Comparison of ENCODE assay signal across 25 mouse cellular contexts in genomic region chr5:37335061-37335460, GRCm38 (mm10). TPM values are rescaled to one million over a fixed set of nuclear protein-coding genes. Genes with fewer than 3 reads are reported as not detected.
A peak's percentile ranks its signal among the peaks of the same experiment; 100 is the strongest.
DNase-seq lines count a peak whose midpoint lies in the region; ATAC-seq lines count a peak whose summit lies in the region.
"Had no signal": no experiment of that assay in that cellular context is flagged by ENCODE, and none has a peak within 500 bp of the region (broad histone marks: within the 10 kb centered on the region; RNA-seq: fewer than 3 reads in every experiment).

No protein-coding gene starts in this region.

- H3K4me1 ChIP-seq in forebrain, embryonic 12.5 days, result peaks cover 48% of the 10 kb centered on the region
- peaks cover 22% of the 10 kb centered on the region for H3K4me1 ChIP-seq in forebrain, embryonic 16.5 days (replicated peaks; ENCODE audit: control insufficient read depth, insufficient read depth, low read length)
- H3K4me1 ChIP-seq in kidney, embryonic 16.5 days (ENCODE audit: insufficient read depth, low read length), result peaks cover 42% of the 10 kb centered on the region
- H3K4me1 ChIP-seq in embryonic facial prominence, embryonic 10.5 days, result peaks cover 55% of the 10 kb centered on the region
- H3K4me1 ChIP-seq in embryonic facial prominence, embryonic 14.5 days (ENCODE audit: control insufficient read depth, insufficient read depth, low read length), result peaks cover 38% of the 10 kb centered on the region
- H3K4me1 ChIP-seq in hindbrain, embryonic 12.5 days, result peaks cover 34% of the 10 kb centered on the region

- no peak overlapping the region for H3K4me3 ChIP-seq in forebrain, embryonic 12.5 days (replicated peaks)
- no peak overlapping the region for H3K4me3 ChIP-seq in forebrain, embryonic 16.5 days (replicated peaks; ENCODE audit: low read length)
- no peak overlapping the region for H3K4me3 ChIP-seq in kidney, embryonic 16.5 days (ENCODE audit: low read length)
- H3K4me3 ChIP-seq in embryonic facial prominence, embryonic 10.5 days, result 0 out of 2 replicates have a peak overlapping the region, but pooled peaks have one; percentile 69
- H3K4me3 ChIP-seq in embryonic facial prominence, embryonic 14.5 days (ENCODE audit: low read depth, low read length), result no peak overlapping the region
- no peak overlapping the region for H3K4me3 ChIP-seq in hindbrain, embryonic 12.5 days
- H3K4me3 ChIP-seq: left cerebral cortex, adult 2 months; liver, embryonic 15.5 days; neural tube, embryonic 13.5 days had no signal

- H3K27me3 ChIP-seq in forebrain, embryonic 12.5 days, result peaks cover 13% of the 10 kb centered on the region
- H3K27me3 ChIP-seq in forebrain, embryonic 16.5 days (replicated peaks; ENCODE audit: control insufficient read depth, insufficient read depth, low read length), result no peaks in the 10 kb centered on the region
- no peaks in the 10 kb centered on the region for H3K27me3 ChIP-seq in kidney, embryonic 16.5 days (ENCODE audit: insufficient read depth, low read length)
- H3K27me3 ChIP-seq in embryonic facial prominence, embryonic 10.5 days (replicated peaks; ENCODE audit: low read depth, poor library complexity, severe bottlenecking), result no peaks in the 10 kb centered on the region; the same call in 1 of the 2 replicates
- H3K27me3 ChIP-seq in embryonic facial prominence, embryonic 14.5 days (replicated peaks; ENCODE audit: control insufficient read depth, insufficient read depth, low read length), result no peaks in the 10 kb centered on the region
- H3K27me3 ChIP-seq in hindbrain, embryonic 12.5 days, result peaks cover 11% of the 10 kb centered on the region
- H3K27me3 ChIP-seq: lung, embryonic 15.5 days; Patski had no signal

- DNase-seq in kidney, postnatal 25 days, result peak; percentile 33 to 53
- DNase-seq in embryonic facial prominence, embryonic 10.5 days (ENCODE audit: low spot score), result no peak
- no peak for DNase-seq in embryonic facial prominence, embryonic 14.5 days (ENCODE audit: low spot score)
- DNase-seq: adrenal gland, postnatal 10 days; cerebellum, adult 8-10 months; cerebellum, postnatal 25 days; forebrain, postnatal 0 days; gastrocnemius, postnatal 14 days; heart, postnatal 14 days; right cerebral cortex, postnatal 14 days; thymus, postnatal 4 days had no signal

- H3K27ac ChIP-seq in forebrain, embryonic 12.5 days, result no peak overlapping the region
- H3K27ac ChIP-seq in forebrain, embryonic 16.5 days (ENCODE audit: low read length), result no peak overlapping the region
- H3K27ac ChIP-seq in kidney, embryonic 16.5 days (ENCODE audit: low read length), result no peak overlapping the region
- H3K27ac ChIP-seq in embryonic facial prominence, embryonic 10.5 days (replicated peaks), result no peak overlapping the region
- H3K27ac ChIP-seq in embryonic facial prominence, embryonic 14.5 days (replicated peaks; ENCODE audit: low read depth, low read length), result no peak overlapping the region
- H3K27ac ChIP-seq in hindbrain, embryonic 12.5 days, result no peak overlapping the region
- H3K27ac ChIP-seq: forebrain, embryonic 10.5 days; hindbrain, embryonic 10.5 days; kidney, postnatal 0 days; left cerebral cortex, adult 2 months; liver, embryonic 15.5 days; lung, embryonic 15.5 days; midbrain, embryonic 12.5 days; neural tube, embryonic 13.5 days had no signal

- ATAC-seq in forebrain, embryonic 12.5 days (ENCODE audit: low FRiP score), result no peak
- ATAC-seq in forebrain, embryonic 16.5 days, result no peak
- ATAC-seq in kidney, embryonic 16.5 days (ENCODE audit: low FRiP score, low TSS enrichment), result no peak
- no peak for ATAC-seq in embryonic facial prominence, embryonic 14.5 days (ENCODE audit: low read depth)
- ATAC-seq in hindbrain, embryonic 12.5 days (ENCODE audit: low FRiP score), result no peak
- ATAC-seq: forebrain, postnatal 0 days; hindbrain, embryonic 16.5 days; Patski had no signal

- H3K9me3 ChIP-seq in forebrain, embryonic 12.5 days, result no peaks in the 10 kb centered on the region
- H3K9me3 ChIP-seq in forebrain, embryonic 16.5 days (ENCODE audit: control insufficient read depth, low read length), result no peaks in the 10 kb centered on the region
- H3K9me3 ChIP-seq in kidney, embryonic 16.5 days (ENCODE audit: low read length), result no peaks in the 10 kb centered on the region
- H3K9me3 ChIP-seq in embryonic facial prominence, embryonic 10.5 days, result no peaks in the 10 kb centered on the region
- H3K9me3 ChIP-seq in embryonic facial prominence, embryonic 14.5 days (ENCODE audit: control insufficient read depth, low read length), result no peaks in the 10 kb centered on the region
- H3K9me3 ChIP-seq in hindbrain, embryonic 12.5 days (replicated peaks), result no peaks in the 10 kb centered on the region
- H3K9me3 ChIP-seq: forebrain, embryonic 10.5 days; hindbrain, embryonic 10.5 days; liver, embryonic 15.5 days; lung, embryonic 15.5 days; midbrain, embryonic 12.5 days; neural tube, embryonic 13.5 days had no signal

- 0 out of 2 replicates have a peak overlapping the region, but pooled peaks have one; percentile 87 for H3K4me2 ChIP-seq in forebrain, embryonic 12.5 days
- H3K4me2 ChIP-seq in forebrain, embryonic 16.5 days (ENCODE audit: low read length), result no peak overlapping the region
- no peak overlapping the region; the same call in 1 of the 2 replicates for H3K4me2 ChIP-seq in kidney, embryonic 16.5 days (replicated peaks; ENCODE audit: low read depth, low read length)
- peak overlapping the region; percentile 85 for H3K4me2 ChIP-seq in embryonic facial prominence, embryonic 14.5 days (ENCODE audit: low read depth, low read length)
- H3K4me2 ChIP-seq in hindbrain, embryonic 12.5 days (replicated peaks), result no peak overlapping the region
- H3K4me2 ChIP-seq: liver, embryonic 15.5 days had no signal

- no peak overlapping the region for H3K9ac ChIP-seq in forebrain, embryonic 12.5 days
- H3K9ac ChIP-seq in forebrain, embryonic 16.5 days (replicated peaks; ENCODE audit: low read depth, low read length), result no peak overlapping the region
- no peak overlapping the region for H3K9ac ChIP-seq in kidney, embryonic 16.5 days (replicated peaks; ENCODE audit: low read length)
- peak overlapping the region; percentile 38; the same call in 1 of the 2 replicates for H3K9ac ChIP-seq in embryonic facial prominence, embryonic 14.5 days (ENCODE audit: low read depth, low read length)
- no peak overlapping the region for H3K9ac ChIP-seq in hindbrain, embryonic 12.5 days
- H3K9ac ChIP-seq: forebrain, postnatal 0 days; liver, embryonic 15.5 days; lung, embryonic 15.5 days; neural tube, embryonic 13.5 days had no signal

- WGBS in forebrain, embryonic 12.5 days, result 61% methylated on average over 3 of the region's 3 CpGs
- WGBS in forebrain, embryonic 16.5 days, result 55% methylated on average over 3 of the region's 3 CpGs
- WGBS in kidney, embryonic 16.5 days, result 56% methylated on average over 3 of the region's 3 CpGs
- WGBS in embryonic facial prominence, embryonic 10.5 days, result 51% methylated on average over 3 of the region's 3 CpGs
- 47% methylated on average over 3 of the region's 3 CpGs for WGBS in embryonic facial prominence, embryonic 14.5 days
- WGBS in hindbrain, embryonic 12.5 days, result 64% methylated on average over 3 of the region's 3 CpGs

- H3K36me3 ChIP-seq in forebrain, embryonic 12.5 days (replicated peaks), result peaks cover 21% of the 10 kb centered on the region
- no peaks in the 10 kb centered on the region for H3K36me3 ChIP-seq in forebrain, embryonic 16.5 days (ENCODE audit: control insufficient read depth, insufficient read depth)
- H3K36me3 ChIP-seq in kidney, embryonic 16.5 days (ENCODE audit: insufficient read depth, low read length), result no peaks in the 10 kb centered on the region
- peaks cover 39% of the 10 kb centered on the region for H3K36me3 ChIP-seq in embryonic facial prominence, embryonic 10.5 days (replicated peaks)
- peaks cover 20% of the 10 kb centered on the region for H3K36me3 ChIP-seq in embryonic facial prominence, embryonic 14.5 days (ENCODE audit: control insufficient read depth, insufficient read depth, low read length)
- no peaks in the 10 kb centered on the region for H3K36me3 ChIP-seq in hindbrain, embryonic 12.5 days
- H3K36me3 ChIP-seq: liver, embryonic 15.5 days; lung, embryonic 15.5 days; neural tube, embryonic 13.5 days had no signal

RNA-seq across cellular contexts. Expression of gene Evc, which starts 1.6 kb away (rescaled TPM):
- polyA plus RNA-seq in forebrain, embryonic 12.5 days (2016; fragmentation: Nextera tagmentation; extraction: Ambion mirVana), result 23.4 and 24.2 TPM in 2 replicates
- polyA plus RNA-seq in forebrain, embryonic 16.5 days (2015; fragmentation: Nextera tagmentation; extraction: Ambion mirVana), result 6.2 and 7.0 TPM in 2 replicates
- 25.6 and 26.8 TPM in 2 replicates for polyA plus RNA-seq in kidney, embryonic 16.5 days (2015; fragmentation: Nextera tagmentation; extraction: Ambion mirVana)
- polyA plus RNA-seq in embryonic facial prominence, embryonic 10.5 days (2016; fragmentation: Nextera tagmentation; extraction: Ambion mirVana), result 25.0 and 28.7 TPM in 2 replicates
- 17.9 and 18.3 TPM in 2 replicates for polyA plus RNA-seq in embryonic facial prominence, embryonic 14.5 days (2014; fragmentation: Nextera tagmentation; extraction: Ambion mirVana)
- 17.2 and 18.3 TPM in 2 replicates for polyA plus RNA-seq in hindbrain, embryonic 12.5 days (2016; fragmentation: Nextera tagmentation; extraction: Ambion mirVana)

RNA-seq across cellular contexts. Expression of gene Evc2, which starts 3.2 kb away (rescaled TPM):
- polyA plus RNA-seq in forebrain, embryonic 12.5 days (2016; fragmentation: Nextera tagmentation; extraction: Ambion mirVana), result 14.1 and 15.4 TPM in 2 replicates
- 6.4 and 7.2 TPM in 2 replicates for polyA plus RNA-seq in forebrain, embryonic 16.5 days (2015; fragmentation: Nextera tagmentation; extraction: Ambion mirVana)
- polyA plus RNA-seq in kidney, embryonic 16.5 days (2015; fragmentation: Nextera tagmentation; extraction: Ambion mirVana), result 25.6 and 25.7 TPM in 2 replicates
- polyA plus RNA-seq in embryonic facial prominence, embryonic 10.5 days (2016; fragmentation: Nextera tagmentation; extraction: Ambion mirVana), result 21.7 and 21.9 TPM in 2 replicates
- 19.4 and 23.5 TPM in 2 replicates for polyA plus RNA-seq in embryonic facial prominence, embryonic 14.5 days (2014; fragmentation: Nextera tagmentation; extraction: Ambion mirVana)
- polyA plus RNA-seq in hindbrain, embryonic 12.5 days (2016; fragmentation: Nextera tagmentation; extraction: Ambion mirVana), result 12.3 and 13.3 TPM in 2 replicates

Comparison
In these comparisons a context has a peak if more than half of its experiments do, and no peak if none do; other contexts are left out.
1. H3K4me2 ChIP-seq: peak in forebrain, embryonic 12.5 days (single experiment) and embryonic facial prominence, embryonic 14.5 days (single experiment); none in forebrain, embryonic 16.5 days (single experiment), kidney, embryonic 16.5 days (single experiment) and hindbrain, embryonic 12.5 days (single experiment).
2. DNase-seq: peak in kidney, postnatal 25 days (2 of 2); none in embryonic facial prominence, embryonic 10.5 days (single experiment) and embryonic facial prominence, embryonic 14.5 days (single experiment).